Mouse (Mus musculus): ENCODE data around the gene AI661453.
"Not testable (repeated sequence)": the region's sequence is repeated elsewhere in the genome, so short reads cannot be mapped to it uniquely, and the experiment has no call there.

The AI661453 gene

GRCm38 (mm10) chr17:47436156-47436906, at the start of gene AI661453:
AI661453 (plus strand) TSS chr17:47436615.
- DNase-seq: no peak

- no peak for DNase-seq
These were observed 49.8 kb upstream of the AI661453 start for GRCm38 (mm10) chr17:47386649-47387048.

DNA sequence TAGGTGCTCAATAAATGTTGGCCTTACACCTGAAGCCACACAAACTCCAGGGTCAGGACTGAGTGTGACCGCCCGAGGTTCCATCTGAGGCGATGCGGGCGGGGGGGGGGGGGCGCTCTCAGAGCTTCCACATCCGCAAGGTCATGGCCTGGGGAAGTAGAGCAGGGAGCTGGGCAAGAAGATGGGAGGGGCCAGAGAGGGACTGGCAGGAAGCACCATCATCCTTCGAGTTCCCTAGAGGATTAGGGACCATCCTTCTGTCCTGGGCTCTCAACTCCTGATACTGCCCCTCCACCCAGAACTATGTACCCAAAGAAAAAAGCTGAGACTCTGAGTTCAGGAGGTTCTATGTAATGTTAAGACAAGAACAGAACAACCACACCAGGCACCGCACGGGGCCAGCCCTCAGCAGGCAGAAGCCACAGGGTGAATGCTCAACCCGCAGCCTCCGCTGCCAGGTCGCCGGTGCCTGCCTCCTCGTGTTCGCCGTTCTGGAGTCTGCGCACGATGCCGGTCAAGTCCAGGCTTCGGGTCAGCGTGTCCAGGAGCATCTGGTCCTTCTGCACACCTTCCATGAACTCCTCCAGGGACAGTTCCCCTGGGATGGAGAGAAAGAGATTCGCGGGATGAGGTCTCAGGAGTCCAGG, 42.1 kb upstream of the AI661453 start:
- no peak for DNase-seq

GRCm38 (mm10) chr17:47395376-47395913, 41.0 kb upstream of the AI661453 start:
- no peak for DNase-seq

DNA sequence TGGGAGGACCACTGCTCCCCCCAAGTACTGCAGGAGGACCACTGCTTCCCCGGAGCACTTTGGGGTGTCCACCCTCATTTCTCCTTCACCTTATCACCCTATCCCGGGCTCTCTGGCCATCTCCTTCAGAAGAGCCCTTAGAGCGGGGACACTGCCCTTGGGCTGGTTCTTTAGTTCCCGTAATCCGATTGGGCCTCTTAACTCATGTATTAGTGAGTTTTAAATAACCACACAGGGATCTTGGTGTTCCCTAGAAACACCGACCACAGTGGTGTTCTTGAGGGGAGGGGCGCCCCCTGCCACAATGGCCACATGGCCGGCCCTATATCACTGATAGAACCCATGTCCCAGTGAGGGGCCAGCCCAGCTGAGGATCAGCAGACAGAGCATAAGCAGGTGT, 37.3 kb upstream of the AI661453 start:
- DNase-seq: no peak

- DNase-seq: no peak
These were observed 36.0 kb upstream of the AI661453 start, which contains the start of gene Guca1a for GRCm38 (mm10) chr17:47400451-47400850. Guca1a (minus strand) TSS chr17:47400584.

DNA sequence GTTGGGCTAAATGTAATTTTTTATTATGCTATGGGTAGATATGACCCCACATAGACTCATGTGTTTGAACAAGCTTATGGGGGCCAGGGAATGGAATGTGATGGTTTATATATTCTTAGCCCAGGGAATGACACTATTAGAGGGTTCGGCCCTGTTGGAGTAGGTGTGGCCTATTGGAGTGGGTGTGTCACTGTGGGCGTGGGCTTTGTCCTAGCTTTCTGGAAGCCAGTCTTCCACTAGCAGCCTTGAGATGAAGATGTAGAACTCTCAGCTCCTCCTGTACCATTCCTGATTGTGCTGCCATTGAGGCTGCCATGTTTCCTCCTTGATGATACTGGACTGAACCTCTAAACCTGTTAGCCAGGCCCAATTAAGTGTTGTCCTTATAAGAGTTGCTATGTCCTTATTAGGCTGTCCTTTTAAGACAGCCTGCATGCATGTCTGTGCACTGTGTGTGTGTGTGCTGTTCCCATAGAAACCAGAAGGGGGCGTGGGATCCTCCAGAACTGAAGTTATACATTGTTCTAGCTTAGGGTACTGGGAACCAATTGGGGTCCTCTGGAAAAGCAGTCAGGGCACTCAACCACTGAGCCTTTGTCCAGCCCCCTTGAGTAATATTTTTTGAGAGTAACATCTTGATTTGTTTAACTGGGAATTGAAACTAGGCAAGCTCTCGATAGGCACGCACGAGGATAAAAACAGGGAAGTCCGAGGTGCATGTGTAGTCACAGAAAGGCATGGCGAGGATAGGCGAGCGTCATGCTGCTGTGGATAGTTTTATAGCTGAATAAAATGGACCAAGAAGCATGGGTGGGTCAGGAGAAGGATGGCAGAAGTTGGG, 28.5 kb upstream of the AI661453 start:
- DNase-seq: no peak

- DNase-seq: peak; percentile 25
These were observed 27.9 kb upstream of the AI661453 start for GRCm38 (mm10) chr17:47408558-47408898.

- peak; percentile 32 for DNase-seq
These were observed 26.2 kb upstream of the AI661453 start for GRCm38 (mm10) chr17:47409897-47410861.

DNA sequence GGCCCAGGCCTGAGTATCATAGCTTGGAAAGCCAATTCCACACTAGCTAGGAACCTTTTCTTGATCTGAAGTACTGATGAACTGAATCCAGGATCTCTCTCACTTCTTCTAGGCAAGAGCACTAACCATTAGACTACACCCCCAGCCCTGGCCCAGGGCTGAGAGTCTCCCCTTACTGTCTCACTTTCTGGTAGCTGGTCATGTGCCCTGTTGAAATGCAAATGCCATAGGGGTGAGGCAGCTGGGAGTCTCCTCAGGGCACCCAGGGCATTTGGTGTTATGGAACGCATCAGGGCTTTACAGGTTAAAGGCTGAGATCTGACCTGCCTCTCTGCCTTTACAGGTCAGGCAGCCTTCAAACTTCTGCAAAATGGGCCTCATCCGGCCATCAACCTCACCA, 16.2 kb upstream of the AI661453 start:
- DNase-seq: no peak

GRCm38 (mm10) chr17:47421566-47421965, 14.8 kb upstream of the AI661453 start:
- DNase-seq: no peak

- not testable (repeated sequence) for DNase-seq
These were observed 13.8 kb upstream of the AI661453 start for GRCm38 (mm10) chr17:47422616-47423015.

GRCm38 (mm10) chr17:47424186-47424585, 12.2 kb upstream of the AI661453 start:
- no peak for DNase-seq

- no peak for DNase-seq
These were observed 9.1 kb upstream of the AI661453 start for GRCm38 (mm10) chr17:47427316-47427715.

GRCm38 (mm10) chr17:47428831-47429304, 7.5 kb upstream of the AI661453 start:
- no peak for DNase-seq

- no peak for DNase-seq
These were observed 5.6 kb upstream of the AI661453 start for GRCm38 (mm10) chr17:47430815-47431214.

DNA sequence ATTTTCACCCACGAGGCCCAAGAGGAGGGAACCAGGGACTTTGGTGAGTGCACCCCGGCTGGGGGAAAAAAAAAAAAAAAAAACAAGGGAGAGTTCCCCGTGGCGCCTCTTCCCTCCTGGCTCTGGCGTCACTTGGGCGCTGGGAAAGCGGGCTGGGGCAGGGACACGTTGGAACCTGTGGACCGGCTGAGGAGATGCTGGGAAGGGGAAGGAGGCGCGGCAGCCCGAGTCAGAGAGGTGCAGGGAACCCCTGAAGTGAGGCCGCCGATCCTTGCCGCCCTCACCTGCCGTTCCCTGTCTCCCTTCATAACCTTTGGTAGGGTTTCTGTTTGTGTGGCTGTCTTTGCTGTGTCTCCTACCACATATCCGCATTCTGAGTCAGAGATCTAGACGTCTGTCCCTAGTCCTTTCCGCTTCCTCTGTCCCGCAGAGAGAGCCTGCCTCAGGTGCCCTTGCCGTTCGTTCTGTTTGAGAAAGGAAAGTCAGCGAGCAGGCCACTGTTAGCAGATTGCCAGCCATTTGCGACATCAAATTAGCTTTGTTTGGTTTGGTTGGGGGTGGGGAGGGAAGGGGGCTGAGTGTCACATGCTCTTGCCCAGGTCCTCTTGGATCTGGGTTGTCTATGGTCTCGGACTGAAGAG, 612 bp downstream of the AI661453 start, which contains the start of gene 1700001C19Rik:
1700001C19Rik (minus strand) TSS at position 470 of the 641 bp plus-strand sequence.
- DNase-seq: no peak

DNA sequence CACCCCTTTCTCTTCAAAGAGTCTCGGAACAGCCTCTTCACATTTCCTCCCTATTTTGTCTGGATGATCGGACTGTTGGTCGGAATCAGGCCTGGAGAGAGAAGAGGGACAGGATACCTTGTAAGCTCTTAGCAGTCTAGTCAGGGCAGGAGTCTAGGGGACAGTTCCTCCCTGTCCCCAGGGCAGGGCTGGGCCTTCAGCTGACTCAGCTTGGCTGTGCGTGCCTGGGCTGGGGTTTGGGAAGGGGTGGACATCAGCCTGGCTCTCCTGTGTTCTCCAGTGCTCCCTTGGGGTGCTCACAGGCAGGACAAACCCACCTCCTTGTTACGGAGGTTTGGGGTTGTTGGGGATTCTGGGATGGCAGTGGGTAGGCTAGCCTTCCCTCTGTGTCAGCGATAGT, 2.2 kb downstream of the AI661453 start:
- no peak for DNase-seq

GRCm38 (mm10) chr17:47439396-47440028, 3.1 kb downstream of the AI661453 start:
- DNase-seq: no peak

DNA sequence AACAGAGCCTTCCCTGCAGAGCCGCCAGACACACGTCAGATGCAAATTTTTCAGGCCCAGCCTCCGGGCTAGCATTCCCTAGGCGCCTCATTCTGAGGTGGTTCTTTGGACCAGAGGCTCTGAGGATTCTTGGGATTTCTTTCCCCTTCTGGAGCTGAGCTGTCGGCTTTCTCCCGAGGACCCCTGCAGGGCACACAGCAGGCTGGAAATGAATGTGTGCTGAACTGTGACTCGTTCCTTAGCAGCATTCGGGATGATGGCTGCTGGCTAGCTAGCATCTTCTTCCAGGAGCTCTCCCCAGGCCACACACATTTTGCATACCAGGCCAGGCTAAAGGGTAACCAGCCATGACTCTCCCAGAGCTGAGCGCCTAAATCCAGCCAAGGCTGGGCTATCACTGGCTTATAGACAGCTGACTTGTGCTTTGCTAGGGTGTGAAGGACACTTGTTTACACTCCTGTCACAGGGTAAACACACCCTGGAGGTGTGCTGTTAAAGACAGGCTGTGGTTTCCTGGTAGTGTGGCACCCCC, 4.0 kb downstream of the AI661453 start:
- no peak for DNase-seq

Measured in cerebellum, adult 11-12 months (tissue).